Mouse (Mus musculus) embryonic fibroblast, embryonic 13.5 days (primary cell): ENCODE data around the gene Gcfc2. TPM values are rescaled to one million over a fixed set of nuclear protein-coding genes. Genes with fewer than 3 reads are reported as not detected.

Experiments
- H3K27ac ChIP-seq: 2 replicates; pipeline ENCODE4 v1.5.1; 2012; ENCODE audit warnings: low read length, control low read depth, inconsistent platforms; ENCODE audit not compliant: insufficient read depth
- H3K4me1 ChIP-seq: 2 replicates; pipeline ENCODE4 v1.6.1; 2011; ENCODE audit warnings: low read length; ENCODE audit not compliant: control insufficient read depth, insufficient read depth
- H3K4me3 ChIP-seq: 2 replicates; pipeline ENCODE4 v1.5.1; 2011; ENCODE audit warnings: mild to moderate bottlenecking, control low read depth, low read length; ENCODE audit not compliant: insufficient read depth
- CTCF ChIP-seq: IDR thresholded peaks from 2 replicates; pipeline ENCODE4 v1.5.1; 2011; ENCODE audit warnings: mild to moderate bottlenecking, control low read depth, low read length, moderate library complexity, borderline replicate concordance; ENCODE audit not compliant: insufficient read depth
- POLR2A ChIP-seq: IDR thresholded peaks from 2 replicates; pipeline ENCODE4 v1.6.1; 2011; ENCODE audit warnings: low read depth, mild to moderate bottlenecking, control low read depth, low read length, moderate library complexity
- polyA plus RNA-seq: library from polyadenylated mRNA; stranded (reverse); fragments of >200 nt; gene quantifications from 2 replicates; pipeline ENCODE4 v1.2.4, GENCODE M21; 2011; ENCODE audit warnings: low read depth; ENCODE audit not compliant: missing spikeins, insufficient read length

The Gcfc2 gene
- polyA plus RNA-seq, 1 experiment = 14.2 TPM

- Histone ChIP-seq H3K4me1 (no peaks in the 10 kb centered on the region), H3K27ac (no peak overlapping the region), H3K4me3 (no peak overlapping the region)
- TF ChIP-seq POLR2A (no peak), CTCF (no peak)
Measured at GRCm38 (mm10) chr6:81972595-81972994, 49.1 kb downstream of the Gcfc2 start.

GRCm38 (mm10) chr6:81975971-81976621, 52.6 kb downstream of the Gcfc2 start:
- TF ChIP-seq POLR2A (no peak), CTCF (peak; percentile 47; the same call in 1 of the 2 replicates)
- no peaks in the 10 kb centered on the region for H3K4me1 ChIP-seq
- no peak overlapping the region for H3K27ac ChIP-seq
- H3K4me3 ChIP-seq = no peak overlapping the region

- Histone ChIP-seq H3K27ac (no peak overlapping the region), H3K4me3 (no peak overlapping the region)
- no peak for TF ChIP-seq POLR2A
Measured at GRCm38 (mm10) chr6:81979286-81979685, 55.8 kb downstream of the Gcfc2 start.

DNA sequence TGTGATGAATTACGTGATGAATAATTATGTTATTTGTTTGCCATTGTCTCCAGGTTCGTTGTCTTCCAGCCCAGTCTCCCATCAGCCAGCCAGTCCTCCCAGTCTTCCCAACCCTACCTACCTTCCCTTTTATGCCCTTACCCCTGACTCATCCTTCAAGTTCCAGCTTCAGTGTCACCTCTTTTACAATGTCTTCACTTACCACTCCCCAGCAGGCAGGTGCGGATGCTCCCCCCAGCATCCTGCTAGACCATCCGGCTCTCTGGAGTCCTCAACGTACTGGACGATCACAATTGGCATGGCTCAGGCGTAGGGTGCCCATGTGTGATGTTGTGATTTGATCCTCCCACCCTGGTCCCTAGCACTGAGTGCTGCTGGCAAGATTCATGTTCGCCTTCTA, 62.7 kb downstream of the Gcfc2 start:
- no peak overlapping the region for H3K4me3 ChIP-seq
- H3K4me1 ChIP-seq = no peaks in the 10 kb centered on the region
- no peak for TF ChIP-seq POLR2A
- TF ChIP-seq CTCF = no peak
- H3K27ac ChIP-seq = no peak overlapping the region

More at GRCm38 (mm10) chr6:81979286-81979685, 55.8 kb downstream of the Gcfc2 start:
- no peaks in the 10 kb centered on the region for H3K4me1 ChIP-seq

DNA sequence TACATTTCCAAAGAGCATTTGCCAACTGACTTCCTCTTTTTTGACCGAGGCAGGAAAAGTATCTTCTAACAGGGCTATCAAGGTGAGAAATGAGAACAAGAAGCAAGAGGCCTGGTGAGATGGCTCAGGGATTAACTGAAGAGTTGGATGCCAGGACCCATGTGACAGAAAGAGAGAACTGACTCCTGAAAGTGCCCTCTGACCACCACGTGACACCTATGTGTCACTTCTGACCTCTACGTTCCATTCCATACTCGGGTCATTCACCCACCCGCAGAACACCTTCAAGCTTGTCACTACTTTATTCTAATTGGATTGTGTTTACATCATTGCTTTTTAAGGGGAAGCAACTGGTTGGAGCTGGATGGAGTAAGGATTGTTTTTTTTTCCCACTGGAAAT, 63.1 kb downstream of the Gcfc2 start:
- Histone ChIP-seq H3K4me1 (no peaks in the 10 kb centered on the region), H3K27ac (no peak overlapping the region), H3K4me3 (no peak overlapping the region)
- no peak for TF ChIP-seq CTCF
- no peak for TF ChIP-seq POLR2A

DNA sequence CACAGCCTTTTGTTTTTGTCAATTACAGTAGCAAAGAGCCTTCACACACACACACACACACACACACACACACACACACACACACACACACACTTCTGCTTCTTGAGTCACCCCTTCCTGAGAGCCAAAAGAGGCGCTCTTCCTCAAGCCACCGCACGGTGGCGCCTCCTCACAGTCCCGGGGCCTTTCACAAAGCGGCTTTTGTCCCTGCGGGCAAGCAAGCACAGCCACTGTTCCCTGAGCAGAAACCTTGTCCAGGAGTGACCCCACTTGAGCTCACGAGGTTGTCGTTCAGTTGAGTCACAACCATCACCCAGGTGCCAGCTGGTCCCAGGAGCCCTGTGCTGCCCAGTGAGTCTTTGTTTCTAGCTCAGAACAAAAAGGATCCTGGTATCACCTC, 63.5 kb downstream of the Gcfc2 start:
- H3K4me1 ChIP-seq = no peaks in the 10 kb centered on the region
- H3K4me3 ChIP-seq = no peak overlapping the region
- TF ChIP-seq POLR2A (no peak), CTCF (peak; percentile 63)
- H3K27ac ChIP-seq = no peak overlapping the region

DNA sequence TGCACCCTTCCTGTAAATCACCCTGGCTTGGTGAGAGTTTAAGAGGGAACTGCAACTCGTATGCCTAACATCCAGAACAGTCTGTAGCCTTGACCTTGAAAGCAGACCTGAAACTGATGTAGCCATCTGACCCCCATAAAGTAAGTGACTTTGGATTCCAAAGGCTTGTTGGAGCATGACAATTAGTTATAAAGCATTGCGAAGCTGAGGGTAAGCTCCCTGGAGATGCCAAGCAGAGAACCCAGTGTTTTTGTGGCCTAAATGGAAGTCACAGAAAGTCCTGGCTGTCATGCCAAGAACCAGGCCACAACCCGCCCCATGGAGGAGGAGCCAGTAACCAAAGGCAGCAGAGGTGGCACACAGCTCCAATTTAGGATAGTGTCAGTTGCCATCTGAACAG, 64.1 kb downstream of the Gcfc2 start:
- TF ChIP-seq POLR2A (no peak), CTCF (no peak)
- H3K4me3 ChIP-seq = no peak overlapping the region
- H3K4me1 ChIP-seq = no peaks in the 10 kb centered on the region
- no peak overlapping the region for H3K27ac ChIP-seq

DNA sequence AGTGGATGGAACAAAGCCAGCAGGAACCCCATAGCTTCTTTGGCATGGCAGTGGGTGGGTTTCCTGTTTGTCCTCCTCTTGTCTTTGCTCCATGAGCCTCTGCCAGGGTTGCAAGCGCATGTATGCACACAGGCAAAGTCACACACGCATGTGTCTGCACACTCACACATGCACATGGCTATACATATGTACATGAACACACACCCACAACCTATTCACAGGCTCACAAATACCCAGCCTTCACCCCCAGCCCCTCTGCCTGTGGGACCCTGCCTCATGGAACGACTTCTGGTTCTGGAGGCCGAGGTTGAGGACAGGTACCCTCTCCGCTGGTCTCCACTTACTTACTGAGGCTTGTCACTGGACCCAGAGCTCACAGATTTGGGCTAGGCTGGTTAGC, 64.9 kb downstream of the Gcfc2 start:
- H3K27ac ChIP-seq = no peak overlapping the region
- H3K4me1 ChIP-seq = no peaks in the 10 kb centered on the region
- H3K4me3 ChIP-seq = no peak overlapping the region
- no peak for TF ChIP-seq CTCF
- TF ChIP-seq POLR2A = no peak

DNA sequence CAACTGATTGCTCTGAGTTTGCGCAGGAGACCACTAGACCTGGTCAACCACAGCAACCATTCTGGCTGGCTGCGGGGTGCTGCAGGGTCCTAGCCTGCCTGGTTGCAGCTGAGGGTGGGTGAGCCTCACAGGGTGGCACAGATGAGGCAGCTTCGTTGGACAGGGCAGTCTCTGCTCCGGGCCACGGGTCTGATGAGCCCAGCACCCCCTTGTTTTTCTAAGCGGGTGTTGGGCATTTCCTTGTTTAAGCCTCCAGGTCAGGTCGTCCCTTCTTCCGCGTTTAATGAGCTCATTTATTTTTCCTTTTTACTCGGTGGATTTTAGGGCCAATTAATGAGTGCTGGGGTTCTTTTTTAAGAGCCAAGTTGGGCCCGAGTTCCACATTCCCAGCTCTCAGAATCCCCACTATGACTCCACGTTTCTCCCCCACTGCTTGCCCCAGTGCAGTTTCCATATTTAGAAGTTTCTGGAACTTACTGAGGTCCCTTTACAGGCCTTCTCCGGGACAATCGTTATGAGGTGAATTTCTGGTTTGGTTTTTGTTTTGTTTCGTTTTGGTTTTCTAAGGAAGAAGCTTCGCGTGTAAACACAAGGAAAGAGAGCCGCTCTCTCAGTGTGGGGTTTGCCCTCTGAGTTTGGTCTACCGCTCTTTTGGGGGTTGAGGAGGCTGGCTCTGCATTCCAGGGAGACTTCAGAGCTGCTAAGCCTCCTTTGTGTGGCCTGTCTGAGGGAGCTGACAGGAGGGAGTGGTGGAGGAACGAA, 66.8 kb downstream of the Gcfc2 start:
- no peaks in the 10 kb centered on the region for H3K4me1 ChIP-seq
- no peak for TF ChIP-seq POLR2A
- TF ChIP-seq CTCF = no peak
- H3K4me3 ChIP-seq = no peak overlapping the region
- H3K27ac ChIP-seq = no peak overlapping the region

Other genes with a start within 250 kb of the Gcfc2 start
- 19.9 and 22.2 TPM in 2 replicates for gene Mrpl19, start 42.3 kb downstream of the Gcfc2 start, polyA plus RNA-seq
- gene Eva1a, start 117.4 kb downstream of the Gcfc2 start, polyA plus RNA-seq = 3.6 and 4.6 TPM in 2 replicates